Mouse (Mus musculus) gastrocnemius, adult 8-10 months (tissue): ENCODE data around the gene Plk3. TPM values are rescaled to one million over a fixed set of nuclear protein-coding genes. Genes with fewer than 3 reads are reported as not detected.

Experiments used
- DNase-seq, 2 experiments: peaks; one replicate each; pipeline ENCODE4 v3.0.0; 2022; ENCODE audit warnings: low spot score in 2 of 2
- total RNA-seq, 4 experiments: library from RNA; stranded (reverse); gene quantifications; 2 replicates each; pipeline ENCODE4 v1.2.4; 2022

Plk3 gene
- total RNA-seq, 4 experiments from 2014 or later = 0.29 to 0.89 (median 0.46) TPM

GRCm38 (mm10) chr4:117139217-117139612 is 5.5 kb upstream of the Plk3 start:
- DNase-seq = no peak

GRCm38 (mm10) chr4:117138295-117139216 is 4.8 kb upstream of the Plk3 start:
- no peak for DNase-seq

- no peak for DNase-seq
These were observed 2.3 kb upstream of the Plk3 start for GRCm38 (mm10) chr4:117136034-117136433.

- DNase-seq = no peak
These were observed 835 bp upstream of the Plk3 start for GRCm38 (mm10) chr4:117134601-117134995.

- no peak for DNase-seq
These were observed 382 bp downstream of the Plk3 start for GRCm38 (mm10) chr4:117133366-117133796.

GRCm38 (mm10) chr4:117132794-117133143 is 994 bp downstream of the Plk3 start:
- no peak for DNase-seq

- DNase-seq = no peak
These were observed 1.6 kb downstream of the Plk3 start for GRCm38 (mm10) chr4:117131890-117132793.

GRCm38 (mm10) chr4:117131198-117131597 is 2.6 kb downstream of the Plk3 start:
- no peak for DNase-seq

GRCm38 (mm10) chr4:117130790-117131189 is 3.0 kb downstream of the Plk3 start:
- DNase-seq = no peak

GRCm38 (mm10) chr4:117127991-117128686 is 5.6 kb downstream of the Plk3 start:
- no peak for DNase-seq

- DNase-seq = no peak
These were observed 7.0 kb downstream of the Plk3 start, which contains the start of gene Tctex1d4 for GRCm38 (mm10) chr4:117126675-117127290. TSS of gene Tctex1d4 (plus strand) at chr4:117126794.

GRCm38 (mm10) chr4:117125910-117126674 is 7.7 kb downstream of the Plk3 start:
- DNase-seq = peak; percentile 75 to 79

GRCm38 (mm10) chr4:117125348-117125909 is 8.3 kb downstream of the Plk3 start, which contains the start of gene Btbd19:
TSS of gene Btbd19 (minus strand) at chr4:117125725.
- DNase-seq = peak; percentile 65 to 74

GRCm38 (mm10) chr4:117124518-117125347 is 9.0 kb downstream of the Plk3 start:
- no peak for DNase-seq

GRCm38 (mm10) chr4:117124218-117124517 is 9.6 kb downstream of the Plk3 start:
- no peak for DNase-seq

- DNase-seq = no peak
These were observed 10.1 kb downstream of the Plk3 start for GRCm38 (mm10) chr4:117123546-117124217.

- DNase-seq = no peak
These were observed 11.6 kb downstream of the Plk3 start for GRCm38 (mm10) chr4:117122209-117122608.
